Mouse (Mus musculus) embryonic facial prominence, embryonic 11.5 days (tissue): ENCODE results near the gene Prkg2. TPM values are rescaled to one million over a fixed set of nuclear protein-coding genes. Genes with fewer than 3 reads are reported as not detected.

Source experiments
- ATAC-seq: fragments of 200-750 bp; cut with Nextera tagmentation; replicated peaks from 2 replicates; pipeline ENCODE4 v1.8.0; 2017; ENCODE audit warnings: low read depth; ENCODE audit not compliant: insufficient number of reproducible peaks, low FRiP score, low TSS enrichment
- DNase-seq: peaks from one replicate; pipeline ENCODE4 v3.0.0-alpha.2; 2015; ENCODE audit warnings: low spot score
- H3K27ac ChIP-seq: fragments of 300-500 bp; sonication (generic); replicated peaks from 2 replicates; pipeline ENCODE4 v1.5.1; 2014; ENCODE audit warnings: mild to moderate bottlenecking, low read depth, low read length, control low read depth
- H3K27me3 ChIP-seq: fragments of 300-500 bp; sonication (generic); 2 replicates; pipeline ENCODE4 v1.6.1; 2014; ENCODE audit warnings: mild to moderate bottlenecking, low read length, moderate library complexity, mixed read lengths; ENCODE audit not compliant: control insufficient read depth, insufficient read depth
- H3K36me3 ChIP-seq: fragments of 300-500 bp; sonication (generic); replicated peaks from 2 replicates; pipeline ENCODE4 v1.6.1; 2014; ENCODE audit warnings: low read depth, mild to moderate bottlenecking, low read length, moderate library complexity, mixed read lengths; ENCODE audit not compliant: control insufficient read depth, insufficient read depth
- H3K4me1 ChIP-seq: fragments of 300-500 bp; sonication (generic); 2 replicates; pipeline ENCODE4 v1.6.1; 2014; ENCODE audit warnings: low read length, mixed read lengths; ENCODE audit not compliant: control insufficient read depth, insufficient read depth
- H3K4me2 ChIP-seq: fragments of 300-500 bp; sonication (generic); 2 replicates; pipeline ENCODE4 v1.6.1; 2014; ENCODE audit warnings: low read depth, mild to moderate bottlenecking, control low read depth, low read length, moderate library complexity
- H3K4me3 ChIP-seq: fragments of 300-500 bp; sonication (generic); 2 replicates; pipeline ENCODE4 v1.5.1; 2014; ENCODE audit warnings: low read depth, low read length, control low read depth
- H3K9ac ChIP-seq: fragments of 300-500 bp; sonication (generic); replicated peaks from 2 replicates; pipeline ENCODE4 v1.6.1; 2014; ENCODE audit warnings: mild to moderate bottlenecking, control low read depth, low read length
- H3K9me3 ChIP-seq: fragments of 300-500 bp; sonication (generic); replicated peaks from 2 replicates; pipeline ENCODE4 v1.6.1; 2016; ENCODE audit warnings: mild to moderate bottlenecking, low read length, inconsistent platforms, mixed read lengths; ENCODE audit not compliant: control insufficient read depth
- WGBS: fragments of 180-500 bp; shearing (Covaris S2); extraction: QIAGEN DNeasy Blood & Tissue Kit; methylation state at CpG from one replicate; pipeline ENCODE4 v1.1.7; 2014; 5-methylcytosine and 5-hydroxymethylcytosine counted together
- polyA plus RNA-seq: library from polyadenylated mRNA; unstranded; fragments of >200 nt; fragmentation: Nextera tagmentation; extraction: Ambion mirVana; gene quantifications from 2 replicates; pipeline ENCODE4 v1.2.1, GENCODE M21; 2014

The Prkg2 gene
- polyA plus RNA-seq, 1 experiment from 2014 or later: 2.5 TPM

GRCm38 (mm10) chr5:98894281-98894680, 142.9 kb downstream of the Prkg2 start:
- H3K27me3 ChIP-seq: no peaks in the 10 kb centered on the region
- no peak for DNase-seq
- H3K9me3 ChIP-seq: no peaks in the 10 kb centered on the region
- H3K9ac ChIP-seq: no peak overlapping the region
- no peak overlapping the region for H3K4me3 ChIP-seq
- ATAC-seq: no peak
- no peak overlapping the region for H3K27ac ChIP-seq
- WGBS: 88% methylated on average over 3 of the region's 3 CpGs
- H3K4me2 ChIP-seq: no peak overlapping the region
- H3K36me3 ChIP-seq: no peaks in the 10 kb centered on the region
- no peaks in the 10 kb centered on the region for H3K4me1 ChIP-seq

GRCm38 (mm10) chr5:98890544-98891050, 146.6 kb downstream of the Prkg2 start:
- Histone ChIP-seq H3K9me3 (no peaks in the 10 kb centered on the region), H3K9ac (no peak overlapping the region), H3K4me3 (no peak overlapping the region), H3K4me2 (no peak overlapping the region), H3K4me1 (no peaks in the 10 kb centered on the region), H3K27me3 (no peaks in the 10 kb centered on the region), H3K27ac (no peak overlapping the region), H3K36me3 (no peaks in the 10 kb centered on the region)
- 84% methylated on average over 2 of the region's 2 CpGs for WGBS
- ATAC-seq (no peak), DNase-seq (no peak)

DNA sequence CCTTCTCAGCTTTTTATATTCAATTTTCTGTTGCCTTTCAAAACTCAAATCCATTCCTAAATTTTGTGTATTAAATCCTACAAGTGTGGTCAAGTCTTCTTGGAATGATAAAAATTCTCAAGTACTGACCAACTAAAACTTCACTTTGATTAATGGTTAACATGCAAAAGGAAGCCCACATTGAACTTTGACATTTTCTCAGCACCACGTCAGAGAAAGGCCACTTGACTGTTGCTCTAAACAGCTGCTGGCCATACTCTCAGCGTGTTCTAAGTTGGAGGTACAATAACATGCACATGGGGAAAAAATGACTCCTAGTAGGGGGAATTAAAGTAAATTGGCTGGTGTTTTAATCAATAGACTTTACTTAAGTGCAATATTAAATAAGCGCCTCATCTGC, 155.1 kb downstream of the Prkg2 start:
- H3K9me3 ChIP-seq: no peaks in the 10 kb centered on the region

More for the DNA sequence above, 155.1 kb downstream of the Prkg2 start:
- Histone ChIP-seq H3K4me1 (no peaks in the 10 kb centered on the region), H3K9ac (no peak overlapping the region), H3K4me2 (no peak overlapping the region), H3K27me3 (no peaks in the 10 kb centered on the region), H3K36me3 (no peaks in the 10 kb centered on the region), H3K27ac (no peak overlapping the region), H3K4me3 (no peak overlapping the region)
- ATAC-seq (no peak), DNase-seq (no peak)
- 50% methylated on average over 3 of the region's 3 CpGs for WGBS

Other genes with a start within 250 kb of the Prkg2 start
- gene Bmp3, start 182.9 kb downstream of the Prkg2 start, polyA plus RNA-seq: 1.5 and 2.7 TPM in 2 replicates